Mouse (Mus musculus): Measurements from ENCODE around the gene Gm45062. TPM values are rescaled to one million over a fixed set of nuclear protein-coding genes. Genes with fewer than 3 reads are reported as not detected.

Gm45062 gene
- polyA plus RNA-seq, 1 experiment from 2014 or later: 20.5 TPM

- WGBS: 66% methylated on average over 7 of the region's 7 CpGs
These were observed 230.0 kb downstream of the Gm45062 start for GRCm38 (mm10) chr6:8489266-8489665.

GRCm38 (mm10) chr6:8489938-8490585, 230.8 kb downstream of the Gm45062 start:
- Histone ChIP-seq H3K27me3 (no peaks in the 10 kb centered on the region), H3K9me3 (no peaks in the 10 kb centered on the region), H3K4me1 (peaks cover 9% of the 10 kb centered on the region), H3K27ac (replicated peaks) (no peak overlapping the region), H3K4me3 (no peak overlapping the region), H3K36me3 (no peaks in the 10 kb centered on the region), H3K9ac (replicated peaks) (no peak overlapping the region), H3K4me2 (replicated peaks) (no peak overlapping the region)
- ATAC-seq (ENCODE audit: low FRiP score, low read depth): no peak
- WGBS: 80% methylated on average over 1 of the region's 1 CpGs

More at GRCm38 (mm10) chr6:8489266-8489665, 230.0 kb downstream of the Gm45062 start:
- Histone ChIP-seq H3K27me3 (no peaks in the 10 kb centered on the region), H3K4me3 (no peak overlapping the region), H3K36me3 (no peaks in the 10 kb centered on the region), H3K9ac (replicated peaks) (no peak overlapping the region), H3K9me3 (no peaks in the 10 kb centered on the region), H3K27ac (replicated peaks) (no peak overlapping the region), H3K4me1 (peaks cover 9% of the 10 kb centered on the region), H3K4me2 (replicated peaks) (no peak overlapping the region)
- no peak for ATAC-seq (ENCODE audit: low FRiP score, low read depth)

DNA sequence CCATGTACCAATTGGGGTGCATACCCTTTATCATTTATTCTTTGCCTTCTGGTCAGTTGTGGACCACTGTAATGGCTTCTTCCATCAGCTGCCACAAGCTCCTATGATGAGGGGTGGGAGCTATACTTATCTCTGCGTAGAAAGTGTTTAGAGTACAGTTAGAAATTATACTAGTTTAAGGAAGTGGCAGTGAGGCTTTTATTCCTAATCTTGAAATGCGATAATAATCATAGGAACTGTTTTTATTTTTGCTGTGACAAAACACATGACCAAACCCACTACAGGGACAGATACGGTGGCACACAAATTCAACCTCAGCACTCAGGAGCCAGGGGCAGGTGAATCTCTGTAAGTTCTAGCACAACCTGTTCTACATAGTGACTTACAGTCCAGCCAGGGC, 233.0 kb downstream of the Gm45062 start:
- Histone ChIP-seq H3K4me3 (no peak overlapping the region), H3K4me1 (peaks cover 3% of the 10 kb centered on the region; the same call in 1 of the 2 replicates), H3K4me2 (replicated peaks) (no peak overlapping the region), H3K27me3 (no peaks in the 10 kb centered on the region), H3K36me3 (no peaks in the 10 kb centered on the region), H3K9ac (replicated peaks) (no peak overlapping the region), H3K9me3 (no peaks in the 10 kb centered on the region), H3K27ac (replicated peaks) (no peak overlapping the region)
- no peak for ATAC-seq (ENCODE audit: low FRiP score, low read depth)
- 93% methylated on average over 3 of the region's 3 CpGs for WGBS

DNA sequence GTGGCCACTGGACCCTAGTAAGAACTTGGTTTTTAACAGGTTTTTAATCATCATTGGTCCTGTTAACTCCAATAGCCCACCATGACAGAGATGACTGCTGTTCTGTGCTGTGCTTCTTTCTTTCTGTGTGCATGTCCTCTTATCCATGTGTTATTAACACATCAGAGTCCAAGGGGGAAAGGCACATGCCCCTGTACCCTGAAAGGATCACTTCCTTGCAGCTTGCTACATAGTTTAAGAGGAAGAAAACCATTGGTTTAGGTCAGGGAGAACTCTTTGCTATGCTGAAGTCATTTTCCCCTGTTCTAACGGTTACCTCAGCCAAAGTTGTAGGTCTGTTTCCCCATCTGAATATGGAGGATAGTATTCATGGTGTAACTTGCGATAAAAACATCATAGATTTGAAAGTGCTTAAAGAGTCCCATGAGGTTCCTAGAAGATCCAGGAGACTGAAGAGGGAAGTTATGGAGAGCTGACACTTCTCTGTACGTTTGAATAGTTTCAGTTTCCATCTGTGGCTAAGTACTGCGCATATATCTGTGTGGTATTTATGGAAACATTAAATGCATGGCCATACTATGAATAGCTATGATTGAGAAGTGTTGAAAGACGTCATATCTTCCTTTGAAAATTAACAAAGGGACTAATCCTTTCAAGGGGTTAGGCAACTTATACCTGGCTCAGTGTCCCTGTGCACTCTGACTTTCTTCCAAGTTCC, 236.0 kb downstream of the Gm45062 start:
- Histone ChIP-seq H3K4me1 (no peaks in the 10 kb centered on the region), H3K36me3 (no peaks in the 10 kb centered on the region), H3K4me3 (no peak overlapping the region), H3K9ac (replicated peaks) (no peak overlapping the region), H3K4me2 (replicated peaks) (no peak overlapping the region), H3K27me3 (no peaks in the 10 kb centered on the region), H3K27ac (replicated peaks) (no peak overlapping the region), H3K9me3 (peaks cover 7% of the 10 kb centered on the region; the same call in 1 of the 2 replicates)
- ATAC-seq (ENCODE audit: low FRiP score, low read depth): no peak
- 79% methylated on average over 5 of the region's 5 CpGs for WGBS

GRCm38 (mm10) chr6:8495827-8496222, 236.6 kb downstream of the Gm45062 start:
- Histone ChIP-seq H3K27me3 (no peaks in the 10 kb centered on the region), H3K4me2 (replicated peaks) (no peak overlapping the region), H3K27ac (replicated peaks) (no peak overlapping the region), H3K4me3 (no peak overlapping the region), H3K36me3 (no peaks in the 10 kb centered on the region), H3K9me3 (peaks cover 7% of the 10 kb centered on the region; the same call in 1 of the 2 replicates), H3K4me1 (no peaks in the 10 kb centered on the region), H3K9ac (replicated peaks) (no peak overlapping the region)
- ATAC-seq (ENCODE audit: low FRiP score, low read depth): no peak
- WGBS: 90% methylated on average over 4 of the region's 4 CpGs

DNA sequence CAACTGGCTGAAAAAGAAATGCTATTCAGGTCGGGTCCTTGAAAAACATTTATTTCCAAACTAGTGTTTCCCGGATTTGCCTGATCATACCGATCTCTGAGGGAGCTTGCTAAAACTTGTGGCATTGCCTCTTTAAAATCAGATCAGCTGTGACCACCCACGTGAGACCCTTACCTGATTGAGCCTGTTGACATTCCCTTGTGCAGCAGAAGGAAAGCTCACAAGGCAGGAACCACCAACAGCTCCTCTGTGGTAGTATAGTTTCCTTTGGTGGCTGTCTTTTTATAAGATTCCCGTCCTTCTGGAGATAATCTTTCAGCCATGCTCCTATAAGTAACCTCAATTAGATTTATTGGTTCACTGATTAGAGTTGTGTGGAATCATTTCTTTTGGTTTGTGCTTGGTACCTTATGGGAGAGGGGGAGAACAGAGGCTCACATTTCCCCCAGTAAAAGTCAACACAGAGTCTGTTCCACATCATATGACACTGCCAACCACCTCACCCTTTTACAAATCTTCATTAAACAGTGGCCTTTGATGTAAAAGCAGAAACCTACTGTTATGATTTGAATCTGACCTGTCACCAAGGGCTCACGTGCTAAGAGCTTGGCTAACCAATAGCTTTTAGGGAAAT, 238.1 kb downstream of the Gm45062 start:
- no peak for ATAC-seq (ENCODE audit: low FRiP score, low read depth)
- H3K9ac ChIP-seq (replicated peaks): no peak overlapping the region
- no peak overlapping the region for H3K4me2 ChIP-seq (replicated peaks)
- H3K4me1 ChIP-seq: no peaks in the 10 kb centered on the region
- H3K9me3 ChIP-seq: peaks cover 10% of the 10 kb centered on the region; the same call in 1 of the 2 replicates
- no peak overlapping the region for H3K4me3 ChIP-seq
- no peak overlapping the region for H3K27ac ChIP-seq (replicated peaks)
- H3K27me3 ChIP-seq: no peaks in the 10 kb centered on the region
- no peaks in the 10 kb centered on the region for H3K36me3 ChIP-seq
- 84% methylated on average over 6 of the region's 6 CpGs for WGBS

GRCm38 (mm10) chr6:8497868-8498257, 238.6 kb downstream of the Gm45062 start:
- Histone ChIP-seq H3K27ac (replicated peaks) (no peak overlapping the region), H3K27me3 (no peaks in the 10 kb centered on the region), H3K9me3 (peaks cover 10% of the 10 kb centered on the region; the same call in 1 of the 2 replicates), H3K4me2 (replicated peaks) (no peak overlapping the region), H3K9ac (replicated peaks) (no peak overlapping the region), H3K4me1 (no peaks in the 10 kb centered on the region), H3K36me3 (no peaks in the 10 kb centered on the region), H3K4me3 (no peak overlapping the region)
- 87% methylated on average over 6 of the region's 6 CpGs for WGBS
- no peak for ATAC-seq (ENCODE audit: low FRiP score, low read depth)

DNA sequence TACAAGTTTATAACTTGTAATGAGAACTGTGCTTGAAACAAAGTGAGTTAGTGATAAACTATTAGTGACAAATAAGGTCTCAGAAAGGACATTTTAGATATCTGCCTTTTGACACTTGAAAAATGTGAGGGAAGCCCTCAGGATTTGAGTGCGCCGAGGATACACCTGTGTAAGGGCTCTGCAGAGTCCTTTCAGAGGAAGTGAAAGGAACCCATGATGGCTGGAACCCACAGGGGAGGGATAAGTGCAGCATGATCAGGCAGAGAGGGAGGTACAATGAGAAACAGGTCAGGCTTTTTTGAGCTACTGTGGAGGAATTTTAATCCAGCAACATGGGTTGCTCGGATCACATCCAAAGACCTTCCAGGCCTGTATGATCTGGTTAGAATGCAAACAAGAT, 239.7 kb downstream of the Gm45062 start:
- Histone ChIP-seq H3K9ac (replicated peaks) (no peak overlapping the region), H3K9me3 (peaks cover 10% of the 10 kb centered on the region; the same call in 1 of the 2 replicates), H3K27ac (replicated peaks) (no peak overlapping the region), H3K4me1 (no peaks in the 10 kb centered on the region), H3K4me3 (no peak overlapping the region), H3K4me2 (replicated peaks) (no peak overlapping the region), H3K27me3 (no peaks in the 10 kb centered on the region), H3K36me3 (no peaks in the 10 kb centered on the region)
- ATAC-seq (ENCODE audit: low FRiP score, low read depth): no peak
- 83% methylated on average over 3 of the region's 3 CpGs for WGBS

- Histone ChIP-seq H3K27me3 (no peaks in the 10 kb centered on the region), H3K9me3 (peaks cover 10% of the 10 kb centered on the region; the same call in 1 of the 2 replicates), H3K36me3 (no peaks in the 10 kb centered on the region), H3K9ac (replicated peaks) (no peak overlapping the region), H3K27ac (replicated peaks) (no peak overlapping the region), H3K4me2 (replicated peaks) (no peak overlapping the region), H3K4me3 (no peak overlapping the region), H3K4me1 (no peaks in the 10 kb centered on the region)
- no peak for ATAC-seq (ENCODE audit: low FRiP score, low read depth)
- 48% methylated on average over 3 of the region's 3 CpGs for WGBS
These were observed 244.7 kb downstream of the Gm45062 start for GRCm38 (mm10) chr6:8503953-8504352.

- Histone ChIP-seq H3K4me1 (no peaks in the 10 kb centered on the region), H3K36me3 (no peaks in the 10 kb centered on the region), H3K27me3 (no peaks in the 10 kb centered on the region), H3K4me3 (no peak overlapping the region), H3K9me3 (peaks cover 6% of the 10 kb centered on the region; the same call in 1 of the 2 replicates), H3K4me2 (replicated peaks) (no peak overlapping the region), H3K27ac (replicated peaks) (no peak overlapping the region), H3K9ac (replicated peaks) (no peak overlapping the region)
- WGBS: 82% methylated on average over 6 of the region's 6 CpGs
- ATAC-seq (ENCODE audit: low FRiP score, low read depth): no peak
These were observed 245.4 kb downstream of the Gm45062 start for GRCm38 (mm10) chr6:8504521-8505228.

DNA sequence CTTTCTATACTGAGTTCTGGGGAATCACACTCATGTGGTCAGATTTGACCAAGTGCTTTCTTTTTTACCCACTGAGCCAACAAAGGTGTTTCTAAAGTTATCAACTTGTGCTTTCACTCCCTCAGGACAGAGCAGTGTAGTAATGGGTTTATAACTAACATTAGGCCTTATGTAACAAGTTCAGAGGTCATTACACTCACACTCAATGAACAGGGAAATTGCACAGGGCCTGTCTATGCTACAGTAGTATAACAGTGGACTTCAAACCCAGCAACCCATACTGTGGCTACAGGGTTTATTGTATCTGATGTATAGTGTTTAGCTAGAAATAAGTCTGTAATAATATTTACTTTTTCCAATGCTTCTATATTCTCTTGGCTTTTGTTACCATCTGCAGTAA, 247.4 kb downstream of the Gm45062 start:
- Histone ChIP-seq H3K4me2 (replicated peaks) (no peak overlapping the region), H3K4me1 (peaks cover 9% of the 10 kb centered on the region), H3K36me3 (no peaks in the 10 kb centered on the region), H3K9ac (replicated peaks) (no peak overlapping the region), H3K4me3 (no peak overlapping the region), H3K9me3 (no peaks in the 10 kb centered on the region), H3K27ac (replicated peaks) (no peak overlapping the region), H3K27me3 (no peaks in the 10 kb centered on the region)
- no peak for ATAC-seq (ENCODE audit: low FRiP score, low read depth)
